Mouse (Mus musculus): Measurements from ENCODE around the gene Klk1b4. TPM values are rescaled to one million over a fixed set of nuclear protein-coding genes. Genes with fewer than 3 reads are reported as not detected.

Klk1b4 gene
- total RNA-seq, 2 experiments from 2014 or later: not detected

DNA sequence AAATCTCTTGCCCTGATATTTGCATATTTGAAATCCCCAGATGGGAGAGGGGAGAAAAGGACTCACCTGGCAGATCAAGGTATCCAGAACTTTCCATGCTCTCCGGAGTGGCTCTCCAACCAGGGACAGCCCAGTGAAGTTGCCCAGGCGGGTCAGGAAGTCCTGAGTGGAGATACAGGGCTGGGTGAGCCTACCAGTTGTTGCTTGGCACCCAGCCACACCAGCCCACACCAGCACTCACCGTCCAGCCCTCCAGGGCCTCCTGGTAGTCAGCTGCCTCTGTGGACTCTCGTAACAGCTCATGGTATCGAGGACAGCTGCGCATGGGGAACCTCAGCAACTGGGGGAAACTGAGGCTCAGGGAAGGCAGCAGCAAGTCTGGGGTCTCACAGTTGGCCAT lies 47.7 kb downstream of the Klk1b4 start:
- DNase-seq: peak; percentile 27

- DNase-seq: no peak
Observed at GRCm38 (mm10) chr7:44257278-44257677, 50.0 kb downstream of the Klk1b4 start, which contains the start of gene Acp4. Gene Acp4 (minus strand): TSS chr7:44257378.

DNA sequence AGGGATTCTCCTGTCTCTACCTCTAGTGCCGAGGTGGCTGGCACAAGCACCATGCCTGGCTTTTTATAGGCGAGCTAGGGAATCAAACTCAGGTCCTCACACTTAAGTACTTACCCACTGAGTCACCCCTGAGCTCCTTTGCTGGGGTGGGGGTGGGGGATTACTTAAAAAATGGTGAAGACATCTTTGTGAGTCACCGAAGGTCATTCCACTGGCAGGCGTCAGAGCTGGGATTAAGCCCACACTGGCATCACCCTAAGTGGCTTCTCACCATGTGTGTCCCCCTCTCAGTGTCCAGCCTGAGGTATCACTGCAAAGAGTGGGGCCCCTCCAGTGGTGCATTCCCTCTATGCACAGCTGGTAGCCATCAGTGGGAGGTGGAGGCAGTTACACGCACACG lies 53.2 kb downstream of the Klk1b4 start:
- DNase-seq: no peak

- DNase-seq: no peak
Observed at GRCm38 (mm10) chr7:44261147-44261546, 53.9 kb downstream of the Klk1b4 start, which contains the start of gene Gm15517. Gene Gm15517 (plus strand): TSS chr7:44261447.

Other genes with a start within 250 kb of the Klk1b4 start
- not detected for gene Klk1b1, start 240.7 kb upstream of the Klk1b4 start, total RNA-seq (2021)
- gene Klk1b9, start 231.4 kb upstream of the Klk1b4 start, total RNA-seq (2021): not detected
- not detected for gene Klk1b11, start 211.6 kb upstream of the Klk1b4 start, total RNA-seq (2021)
- gene Klk1b26, start 195.3 kb upstream of the Klk1b4 start, total RNA-seq (2021): not detected
- not detected for gene Klk1b27, start 155.1 kb upstream of the Klk1b4 start, total RNA-seq (2021)
- gene Klk1b21, start 105.1 kb upstream of the Klk1b4 start, total RNA-seq (2021): not detected
- gene Klk1b22, start 94.8 kb upstream of the Klk1b4 start, total RNA-seq (2021): not detected
- not detected for gene Klk1b16, start 70.7 kb upstream of the Klk1b4 start, total RNA-seq (2021)
- gene Klk1b24, start 19.2 kb upstream of the Klk1b4 start, total RNA-seq (2021): not detected
- gene Klk1b3, start 9.2 kb upstream of the Klk1b4 start, total RNA-seq (2021): not detected
- not detected for gene Klk1b5, start 8.5 kb downstream of the Klk1b4 start, total RNA-seq (2021)
- gene Klk1, start 17.9 kb downstream of the Klk1b4 start, total RNA-seq (2021): not detected
- not detected for gene Gm36864, start 28.7 kb downstream of the Klk1b4 start, total RNA-seq (2021)
- under 1 TPM; 0.61 to 0.79 TPM for gene 1700028J19Rik, start 39.3 kb downstream of the Klk1b4 start, total RNA-seq (2021)
- 10 to 100 TPM; 72.0 to 72.7 TPM for gene 2410002F23Rik, start 39.3 kb downstream of the Klk1b4 start, total RNA-seq (2021)
- not detected for gene Acp4, start 49.9 kb downstream of the Klk1b4 start, total RNA-seq (2021)
- not detected for gene Gm15517, start 54.0 kb downstream of the Klk1b4 start, total RNA-seq (2021)
- under 1 TPM; 0.71 to 0.92 TPM for gene Clec11a, start 99.5 kb downstream of the Klk1b4 start, total RNA-seq (2021)
- gene Shank1, start 102.8 kb downstream of the Klk1b4 start, total RNA-seq (2021): 1 to 10 TPM; 3.5 to 4.6 TPM
- 1 to 10 TPM in 1 of 2 experiments, under 1 TPM in 1; 0.88 to 1.4 TPM for gene Syt3, start 176.7 kb downstream of the Klk1b4 start, total RNA-seq (2021)
- gene 1700008O03Rik, start 178.4 kb downstream of the Klk1b4 start, total RNA-seq (2021): not detected
- 10 to 100 TPM; 50.2 to 51.9 TPM for gene Lrrc4b, start 221.6 kb downstream of the Klk1b4 start, total RNA-seq (2021)

Measured in heart, postnatal 4 days (tissue).